Mouse (Mus musculus): ENCODE data around the gene Sgf29. TPM values are rescaled to one million over a fixed set of nuclear protein-coding genes. Genes with fewer than 3 reads are reported as not detected.
A peak's percentile ranks its signal among the peaks of the same experiment; 100 is the strongest.

The Sgf29 gene
- polyA plus RNA-seq, 1 experiment = 27.0 TPM

DNA sequence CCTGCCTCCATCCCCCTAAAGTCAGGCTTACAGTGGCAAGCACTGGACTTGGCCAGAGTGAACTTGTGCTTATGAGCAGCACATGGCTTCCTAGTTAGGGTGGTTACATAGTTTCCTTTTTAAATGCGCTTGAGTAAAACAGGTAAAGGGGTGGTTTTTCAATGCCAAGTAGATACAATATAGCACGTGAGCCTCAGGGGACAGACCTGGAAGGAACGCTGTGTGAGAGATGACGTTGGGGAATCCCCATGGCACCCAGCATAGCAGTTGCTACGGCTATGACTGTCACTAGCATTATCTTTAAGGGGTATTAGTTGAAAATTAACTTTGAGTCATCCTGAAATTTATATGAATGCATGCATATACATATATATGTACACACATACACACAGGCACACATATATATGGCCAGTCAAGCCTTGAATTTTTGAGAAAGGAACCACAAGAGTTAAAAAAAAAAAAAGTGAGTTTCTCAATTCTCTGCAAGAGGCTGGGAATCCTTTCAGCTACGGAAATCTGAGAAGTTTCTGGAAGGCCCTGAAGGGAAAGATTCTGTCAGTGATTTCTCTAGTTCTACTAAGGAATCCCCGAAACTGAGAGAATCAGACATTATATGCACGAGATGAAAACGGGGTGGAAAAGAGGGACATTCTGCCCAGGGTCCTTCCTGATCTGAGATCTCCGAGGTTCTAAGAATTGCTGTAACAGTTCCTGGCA, 29.4 kb upstream of the Sgf29 start:
- WGBS = 65% methylated on average over 10 of the region's 10 CpGs
- no peak for TF ChIP-seq POLR2A (IDR thresholded peaks at IDR 0.05; ENCODE audit: borderline replicate concordance, control insufficient read depth, low read depth, low read length)
- no peak for TF ChIP-seq CTCF (IDR thresholded peaks at IDR 0.05; ENCODE audit: control insufficient read depth, insufficient read depth, low read length)
- no peak overlapping the region for H3K4me3 ChIP-seq (replicated peaks; ENCODE audit: control insufficient read depth, low read depth, low read length)

DNA sequence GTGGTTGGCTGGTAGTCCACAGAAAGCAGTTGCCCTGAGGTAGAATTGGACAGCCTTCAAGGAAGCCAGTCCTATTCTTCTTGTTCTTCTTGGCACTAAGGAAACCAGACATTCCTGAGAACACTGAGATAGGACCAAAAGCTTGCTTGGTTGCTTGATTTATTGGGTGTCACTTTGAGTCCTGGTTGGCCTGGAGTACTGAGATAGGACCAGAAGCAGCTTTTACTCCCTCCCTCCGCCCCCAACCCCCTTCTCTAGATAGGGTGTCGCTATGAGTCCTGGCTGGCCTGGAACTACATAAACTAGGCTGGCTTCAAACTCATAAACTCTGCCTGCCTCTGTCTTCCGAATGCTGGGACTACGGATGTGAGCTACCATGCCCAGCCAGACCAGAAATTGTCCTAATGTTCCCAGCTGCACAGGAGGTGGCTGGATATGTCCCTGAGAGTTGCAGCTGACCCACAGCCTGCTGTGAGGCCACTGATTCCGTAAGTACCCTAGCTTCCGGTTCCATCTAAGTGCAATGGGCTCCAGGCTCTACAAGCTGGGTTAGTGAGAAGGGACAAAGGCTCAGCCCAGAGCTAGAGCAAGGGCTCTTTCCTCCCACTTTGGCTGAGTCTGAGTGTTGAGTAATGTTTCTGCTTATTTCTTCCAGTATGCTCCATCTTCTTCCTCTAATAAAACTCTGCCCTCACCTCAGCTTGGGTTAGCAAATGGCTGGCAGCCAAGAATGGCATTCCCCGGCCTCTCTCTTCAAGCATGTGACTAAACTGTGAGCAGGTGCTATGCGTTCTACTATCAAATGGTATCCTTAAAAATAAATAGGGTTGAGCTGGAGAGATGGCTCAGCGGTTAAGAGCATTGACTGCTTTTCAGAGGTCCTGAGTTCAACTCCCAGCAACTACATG, 27.4 kb upstream of the Sgf29 start:
- no peak overlapping the region for H3K4me3 ChIP-seq (replicated peaks; ENCODE audit: control insufficient read depth, low read depth, low read length)
- 0 out of 2 replicates have a peak overlapping the region, but pooled peaks have one; percentile 29 for H3K27ac ChIP-seq (ENCODE audit: control insufficient read depth, insufficient read depth, low read depth, low read length, poor library complexity)
- 44% methylated on average over 9 of the region's 9 CpGs for WGBS
- TF ChIP-seq CTCF (IDR thresholded peaks at IDR 0.05; ENCODE audit: control insufficient read depth, insufficient read depth, low read length) (no peak), POLR2A (IDR thresholded peaks at IDR 0.05; ENCODE audit: borderline replicate concordance, control insufficient read depth, low read depth, low read length) (no peak)
- H3K4me1 ChIP-seq (ENCODE audit: control insufficient read depth, insufficient read depth, low read length) = peaks cover 4% of the 10 kb centered on the region

More for the DNA sequence above, 29.4 kb upstream of the Sgf29 start:
- Histone ChIP-seq H3K4me1 (ENCODE audit: control insufficient read depth, insufficient read depth, low read length) (peaks cover 4% of the 10 kb centered on the region), H3K27ac (ENCODE audit: control insufficient read depth, insufficient read depth, low read depth, low read length, poor library complexity) (no peak overlapping the region)

DNA sequence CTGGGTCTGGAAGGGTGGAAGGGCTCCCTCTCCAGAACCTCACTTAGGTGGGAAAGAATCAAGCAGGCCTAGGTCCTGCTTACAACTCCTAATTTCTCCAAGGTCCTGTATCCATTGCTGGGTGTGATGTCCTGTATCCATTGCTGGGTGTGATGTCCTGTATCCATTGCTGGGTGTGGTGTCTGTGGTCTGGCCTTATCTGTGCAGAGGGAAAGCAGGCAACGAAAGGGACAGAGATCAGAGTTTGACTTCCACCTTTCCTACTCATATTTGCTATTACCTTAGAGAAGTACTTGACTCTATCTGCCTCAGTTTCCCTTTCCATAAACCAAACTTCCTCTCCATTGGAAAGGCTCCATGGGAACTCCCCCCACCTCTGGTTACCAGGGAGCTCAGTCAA, 25.7 kb upstream of the Sgf29 start:
- H3K27ac ChIP-seq (ENCODE audit: control insufficient read depth, insufficient read depth, low read depth, low read length, poor library complexity) = no peak overlapping the region
- H3K4me3 ChIP-seq (replicated peaks; ENCODE audit: control insufficient read depth, low read depth, low read length) = no peak overlapping the region
- H3K4me1 ChIP-seq (ENCODE audit: control insufficient read depth, insufficient read depth, low read length) = peaks cover 4% of the 10 kb centered on the region
- no peak for TF ChIP-seq POLR2A (IDR thresholded peaks at IDR 0.05; ENCODE audit: borderline replicate concordance, control insufficient read depth, low read depth, low read length)
- WGBS = 34% methylated on average over 1 of the region's 1 CpGs

DNA sequence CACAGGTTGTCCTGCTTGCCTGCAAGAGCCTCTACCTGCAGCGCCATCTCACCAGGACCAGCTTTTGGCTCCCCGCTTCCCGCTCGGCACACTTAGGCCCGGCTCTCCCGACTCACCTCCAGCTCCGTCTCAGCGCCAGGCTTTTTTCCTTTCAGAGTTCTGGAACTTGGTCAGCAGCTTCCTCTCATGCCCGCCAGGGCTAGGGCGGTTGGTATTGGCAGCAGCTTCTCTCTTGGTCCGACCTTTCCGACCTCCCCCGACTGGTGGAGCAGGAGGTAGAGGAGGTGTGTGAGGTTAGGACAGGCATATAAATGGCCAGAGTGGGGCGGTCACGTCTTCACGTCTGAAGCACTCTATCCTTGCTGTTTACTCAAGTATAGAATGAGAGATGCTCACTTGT, 24.3 kb upstream of the Sgf29 start:
- H3K4me1 ChIP-seq (ENCODE audit: control insufficient read depth, insufficient read depth, low read length) = peaks cover 4% of the 10 kb centered on the region
- no peak overlapping the region for H3K27ac ChIP-seq (ENCODE audit: control insufficient read depth, insufficient read depth, low read depth, low read length, poor library complexity)
- TF ChIP-seq CTCF (IDR thresholded peaks at IDR 0.05; ENCODE audit: control insufficient read depth, insufficient read depth, low read length) = no peak
- no peak for TF ChIP-seq POLR2A (IDR thresholded peaks at IDR 0.05; ENCODE audit: borderline replicate concordance, control insufficient read depth, low read depth, low read length)
- 86% methylated on average over 16 of the region's 16 CpGs for whole genome bisulfite sequencing
- H3K4me3 ChIP-seq (replicated peaks; ENCODE audit: control insufficient read depth, low read depth, low read length) = peak overlapping the region; percentile 37

DNA sequence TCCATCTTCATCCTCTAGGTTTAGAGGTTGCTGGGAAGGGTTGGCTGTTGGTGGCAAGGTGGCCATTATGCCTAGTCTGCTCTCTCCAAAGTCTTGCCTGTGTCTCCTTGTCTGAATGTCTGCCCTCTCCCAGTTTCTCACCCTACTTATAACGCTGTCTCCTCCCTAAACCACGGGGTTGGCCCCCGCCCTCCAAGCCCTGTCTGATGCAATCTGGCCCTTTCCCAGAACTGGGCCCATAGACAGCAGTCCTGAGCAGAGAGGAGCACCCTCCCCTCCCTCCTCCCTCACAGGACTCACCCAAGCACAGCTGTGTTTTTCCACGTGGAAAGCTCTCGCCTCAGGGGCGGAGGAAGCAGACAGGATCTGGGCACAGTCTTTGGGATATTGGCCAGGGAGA, 23.7 kb upstream of the Sgf29 start:
- TF ChIP-seq CTCF (IDR thresholded peaks at IDR 0.05; ENCODE audit: control insufficient read depth, insufficient read depth, low read length) (no peak), POLR2A (IDR thresholded peaks at IDR 0.05; ENCODE audit: borderline replicate concordance, control insufficient read depth, low read depth, low read length) (no peak)
- peak overlapping the region; percentile 52; the same call in 1 of the 2 replicates for H3K27ac ChIP-seq (ENCODE audit: control insufficient read depth, insufficient read depth, low read depth, low read length, poor library complexity)
- WGBS = 20% methylated on average over 6 of the region's 6 CpGs
- H3K4me3 ChIP-seq (replicated peaks; ENCODE audit: control insufficient read depth, low read depth, low read length) = peak overlapping the region; percentile 51
- H3K4me1 ChIP-seq (ENCODE audit: control insufficient read depth, insufficient read depth, low read length) = peaks cover 4% of the 10 kb centered on the region

DNA sequence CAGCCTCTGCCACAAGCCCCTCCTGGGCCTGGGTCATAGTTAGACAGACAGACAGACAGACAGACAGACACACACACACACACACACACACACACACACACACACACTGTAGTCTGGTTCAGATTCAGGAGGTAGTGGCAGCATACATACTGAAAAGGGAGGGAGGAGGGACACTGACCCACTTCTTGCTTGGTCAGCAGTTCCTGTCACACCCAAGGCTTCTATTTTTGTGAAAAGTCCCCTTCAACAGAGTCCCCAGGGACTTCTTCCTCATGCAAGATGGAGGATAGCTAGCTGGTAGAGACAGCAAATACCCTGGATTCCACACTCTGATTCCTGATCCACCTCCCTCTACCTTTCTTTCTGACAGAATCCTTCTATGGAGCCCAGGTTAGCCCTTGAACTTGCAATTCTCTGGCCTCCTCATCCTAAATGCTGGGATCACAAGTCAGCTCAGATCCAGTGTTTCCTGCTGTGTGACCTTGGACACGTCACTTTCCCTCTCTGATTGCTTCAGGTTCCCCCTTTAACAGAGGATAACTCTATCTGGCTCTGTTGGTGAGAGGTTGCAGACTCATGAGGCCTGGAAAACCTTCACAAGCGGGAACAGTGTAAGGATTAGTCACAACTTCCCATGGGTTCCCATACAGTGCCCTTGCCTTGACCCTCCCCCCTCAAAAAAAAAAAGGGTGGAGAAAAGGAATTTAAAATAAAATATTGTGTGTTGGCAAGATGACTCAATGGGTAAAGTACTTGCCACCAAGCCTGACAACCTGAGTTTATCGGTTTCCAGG, 23.1 kb upstream of the Sgf29 start:
- no peak overlapping the region for H3K4me3 ChIP-seq (replicated peaks; ENCODE audit: control insufficient read depth, low read depth, low read length)
- 78% methylated on average over 3 of the region's 3 CpGs for WGBS
- TF ChIP-seq CTCF (IDR thresholded peaks at IDR 0.05; ENCODE audit: control insufficient read depth, insufficient read depth, low read length) (no peak), POLR2A (IDR thresholded peaks at IDR 0.05; ENCODE audit: borderline replicate concordance, control insufficient read depth, low read depth, low read length) (no peak)
- H3K27ac ChIP-seq (ENCODE audit: control insufficient read depth, insufficient read depth, low read depth, low read length, poor library complexity) = peak overlapping the region; percentile 52; the same call in 1 of the 2 replicates
- H3K4me1 ChIP-seq (ENCODE audit: control insufficient read depth, insufficient read depth, low read length) = peaks cover 4% of the 10 kb centered on the region

DNA sequence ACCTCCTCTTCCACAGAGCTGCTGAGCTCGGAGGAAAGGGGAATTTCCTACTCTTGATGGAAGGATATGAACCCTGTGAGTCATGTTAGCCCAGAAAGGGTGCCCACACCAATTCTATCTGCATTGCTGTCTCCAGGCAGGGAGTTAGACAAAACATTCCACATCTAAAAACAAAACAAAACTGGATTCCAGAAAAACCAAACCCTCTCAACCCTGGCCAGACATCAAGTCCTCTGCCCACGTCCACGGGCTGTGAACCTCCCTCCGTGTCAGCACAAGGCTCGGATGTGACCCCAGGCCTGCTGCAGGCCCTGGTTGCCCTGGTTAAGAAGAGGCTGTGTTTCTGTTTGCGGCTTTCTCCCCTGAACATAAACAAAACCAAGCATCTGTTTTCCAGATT, 21.0 kb upstream of the Sgf29 start:
- 81% methylated on average over 6 of the region's 6 CpGs for WGBS
- Histone ChIP-seq H3K4me1 (ENCODE audit: control insufficient read depth, insufficient read depth, low read length) (no peaks in the 10 kb centered on the region; the same call in 1 of the 2 replicates), H3K4me3 (replicated peaks; ENCODE audit: control insufficient read depth, low read depth, low read length) (no peak overlapping the region), H3K27ac (ENCODE audit: control insufficient read depth, insufficient read depth, low read depth, low read length, poor library complexity) (no peak overlapping the region)
- TF ChIP-seq CTCF (IDR thresholded peaks at IDR 0.05; ENCODE audit: control insufficient read depth, insufficient read depth, low read length) (no peak), POLR2A (IDR thresholded peaks at IDR 0.05; ENCODE audit: borderline replicate concordance, control insufficient read depth, low read depth, low read length) (no peak)
